Mouse (Mus musculus) testis, postnatal 10 days (tissue): ENCODE results near the gene Usp34.
"Not testable (repeated sequence)": the region's sequence is repeated elsewhere in the genome, so short reads cannot be mapped to it uniquely, and the experiment has no call there.

Experiments
- DNase-seq: peaks from one replicate; pipeline ENCODE4 v3.0.0; 2021; ENCODE audit warnings: low spot score

Gene Usp34

DNA sequence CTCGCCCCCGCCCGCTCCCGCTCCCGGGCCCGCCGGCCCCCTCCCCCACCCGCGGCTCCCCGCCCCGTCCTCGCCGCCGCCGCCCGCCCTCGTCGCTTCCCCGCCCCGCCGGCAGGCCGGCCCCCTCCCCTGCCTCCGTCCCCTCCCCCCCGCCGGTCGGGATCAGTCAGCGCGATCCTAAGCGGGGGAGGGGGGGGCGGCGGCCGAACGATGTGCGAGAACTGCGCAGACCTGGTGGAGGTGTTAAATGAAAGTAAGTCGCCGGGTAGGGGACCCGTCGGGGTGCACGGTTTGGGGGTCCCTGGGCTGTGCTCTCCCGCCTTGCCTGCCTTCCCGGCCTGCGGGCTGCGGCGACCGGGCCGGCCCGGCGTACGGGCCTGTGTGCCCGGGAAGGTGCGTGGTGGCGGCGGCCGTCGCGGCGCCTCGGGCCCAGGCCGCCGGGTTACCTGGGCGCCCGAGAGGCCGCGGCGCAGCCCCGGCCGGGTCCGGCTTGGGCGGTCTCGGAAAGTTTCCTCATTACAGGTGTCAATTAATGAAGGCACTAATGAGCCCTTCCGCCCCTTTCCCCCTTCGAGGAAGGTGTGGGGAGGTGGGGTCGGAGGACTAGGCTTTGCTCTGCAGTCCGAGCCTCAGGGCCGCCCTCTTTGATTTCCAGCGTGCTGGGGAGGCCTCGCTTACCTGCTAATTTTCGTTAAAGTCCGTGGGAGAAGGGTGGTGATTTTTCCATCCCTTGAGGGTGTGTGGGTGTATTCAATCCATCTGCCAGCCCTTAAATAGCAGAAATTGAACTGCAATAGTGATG lies at the start of gene Usp34:
Gene Usp34 (plus strand): TSS at position 132 of the 802 bp plus-strand sequence.
- peak; percentile 89 for DNase-seq

DNA sequence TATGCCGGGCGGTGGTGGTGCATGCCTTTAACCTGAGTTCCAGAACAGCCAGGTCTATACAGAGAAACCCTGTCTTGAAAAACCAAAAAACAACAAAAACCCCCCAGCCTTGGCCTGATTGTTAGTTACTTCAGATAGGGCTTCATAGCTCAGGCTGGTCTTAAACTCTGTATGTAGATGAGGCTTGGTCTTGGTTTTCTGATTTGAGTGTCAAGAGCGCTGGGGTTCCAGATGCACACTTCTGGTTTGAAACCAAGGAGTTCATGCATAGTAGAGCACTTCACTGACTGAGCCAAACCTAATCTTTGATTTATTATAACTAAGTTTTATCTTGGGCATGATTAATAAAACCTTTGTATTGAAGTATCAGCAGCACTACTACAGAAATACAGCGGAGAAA lies 47.6 kb upstream of the Usp34 start:
- no peak for DNase-seq

DNA sequence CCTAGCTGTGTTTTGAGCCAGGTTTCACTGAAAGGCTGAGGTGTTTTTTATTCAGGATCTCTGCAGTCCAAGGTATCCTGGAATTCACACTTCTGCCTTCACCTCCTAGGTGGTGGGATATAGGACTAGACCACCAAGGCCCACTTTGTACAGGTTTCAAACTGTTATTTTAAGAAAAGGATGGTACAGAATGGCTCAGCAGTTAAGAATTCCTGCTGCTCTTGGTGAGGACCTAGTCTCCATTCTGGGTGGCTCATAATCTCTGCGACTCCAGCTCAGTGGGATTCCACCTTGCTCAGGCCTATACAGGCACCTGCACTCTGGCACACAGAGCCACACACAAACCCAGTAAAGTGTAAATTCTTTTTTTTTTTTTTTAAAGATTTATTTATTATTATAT lies 47.2 kb upstream of the Usp34 start:
- DNase-seq: no peak

DNA sequence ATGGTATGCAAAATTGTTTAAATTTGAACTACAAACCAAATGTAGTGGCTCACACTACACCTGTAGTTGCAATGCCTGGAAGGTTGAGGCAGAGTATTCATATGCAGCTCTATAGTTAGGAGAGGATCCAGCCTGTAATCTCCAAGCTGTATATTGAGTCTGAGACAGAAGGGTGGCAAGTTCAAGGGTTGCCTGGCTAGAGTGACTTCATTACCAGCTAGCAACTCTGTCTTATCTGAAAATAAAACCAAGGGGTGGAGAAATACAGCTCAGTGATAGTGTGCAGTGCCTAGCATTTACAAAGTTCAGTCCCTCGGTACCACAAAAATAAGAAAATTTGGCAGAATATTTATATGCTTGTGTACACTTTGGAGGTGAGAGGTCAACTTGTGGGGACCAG lies 46.5 kb upstream of the Usp34 start:
- no peak for DNase-seq

DNA sequence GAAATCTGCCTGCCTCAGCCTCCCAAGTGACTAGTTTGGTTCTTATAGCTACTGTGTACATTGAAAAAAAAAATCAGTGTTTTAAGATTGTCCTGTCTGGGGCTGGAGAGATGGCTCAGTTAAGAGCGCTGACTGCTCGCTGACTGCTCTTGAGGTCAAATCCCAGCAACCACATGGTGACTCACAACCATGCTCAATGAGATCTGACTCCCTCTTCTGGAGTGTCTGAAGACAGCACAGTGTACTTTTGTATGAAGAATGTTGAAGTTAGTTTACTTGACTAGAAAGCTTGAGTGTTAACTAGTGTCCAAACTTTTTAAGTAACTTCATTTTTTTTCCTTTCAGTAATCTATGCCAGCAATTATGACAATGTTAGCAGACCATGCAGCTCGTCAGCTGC lies 45.2 kb upstream of the Usp34 start:
- DNase-seq: no peak

DNA sequence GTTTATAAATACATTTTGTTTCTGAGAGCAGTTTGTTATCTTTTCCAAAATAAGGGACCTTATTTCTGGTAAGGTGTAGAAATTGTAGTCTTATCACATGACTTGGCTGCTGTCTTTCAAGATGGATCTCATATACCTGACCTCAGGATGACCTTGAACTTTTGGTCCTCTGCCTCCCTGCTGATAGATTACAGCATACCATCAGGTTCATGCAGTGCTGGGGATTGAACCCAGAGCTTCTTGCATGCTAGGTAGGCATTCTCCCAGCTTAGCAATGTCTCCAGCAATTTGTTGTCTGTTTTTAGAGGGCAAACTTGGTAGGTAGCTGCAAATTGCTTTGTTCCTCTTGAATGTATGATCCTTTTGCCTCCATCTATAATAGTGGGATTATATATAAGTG lies 41.7 kb upstream of the Usp34 start:
- DNase-seq: no peak

DNA sequence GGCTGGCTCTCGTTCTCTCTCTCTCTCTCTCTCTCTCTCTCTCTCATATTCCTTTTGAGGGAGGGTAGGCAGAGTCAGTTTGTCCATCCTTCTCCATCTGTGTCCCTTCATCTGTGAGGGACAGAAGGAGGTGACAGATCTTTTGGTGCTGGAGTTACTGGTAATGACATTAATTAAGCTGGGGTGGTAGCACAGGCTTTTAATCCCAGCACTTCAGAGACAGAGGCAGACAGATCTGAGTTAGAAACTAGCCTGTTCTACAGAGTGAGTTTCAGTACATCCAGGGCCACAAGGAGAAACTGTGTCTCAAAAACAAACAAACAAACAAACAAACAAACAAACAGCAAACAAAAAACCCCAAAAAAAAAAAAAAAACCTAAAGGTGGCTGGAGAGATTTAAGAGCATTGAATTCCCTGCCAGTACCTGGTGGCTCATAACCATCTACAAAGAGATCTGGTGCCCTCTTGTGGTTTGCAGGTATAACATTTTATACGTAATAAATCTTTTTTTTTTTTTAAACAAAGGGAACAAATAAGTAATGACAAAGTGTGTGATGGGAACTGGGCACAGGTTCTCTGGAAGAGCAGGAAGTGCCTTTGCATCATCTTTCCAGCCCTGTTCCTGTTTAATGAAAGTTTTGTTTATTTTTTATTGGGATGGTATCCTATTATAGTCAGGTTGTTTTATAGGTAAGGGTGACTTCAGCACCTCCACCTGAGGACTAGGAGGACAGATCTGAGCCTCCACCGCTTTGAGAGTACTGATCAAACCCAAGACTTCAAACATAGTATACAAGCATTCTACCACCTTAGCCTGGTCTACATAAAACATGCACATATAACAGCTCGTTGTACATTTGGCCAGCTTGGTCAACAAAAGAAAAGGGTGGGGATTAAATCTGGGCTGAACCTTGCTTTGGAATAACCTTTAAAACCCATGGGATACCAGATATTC lies 34.6 kb upstream of the Usp34 start:
- no peak for DNase-seq

DNA sequence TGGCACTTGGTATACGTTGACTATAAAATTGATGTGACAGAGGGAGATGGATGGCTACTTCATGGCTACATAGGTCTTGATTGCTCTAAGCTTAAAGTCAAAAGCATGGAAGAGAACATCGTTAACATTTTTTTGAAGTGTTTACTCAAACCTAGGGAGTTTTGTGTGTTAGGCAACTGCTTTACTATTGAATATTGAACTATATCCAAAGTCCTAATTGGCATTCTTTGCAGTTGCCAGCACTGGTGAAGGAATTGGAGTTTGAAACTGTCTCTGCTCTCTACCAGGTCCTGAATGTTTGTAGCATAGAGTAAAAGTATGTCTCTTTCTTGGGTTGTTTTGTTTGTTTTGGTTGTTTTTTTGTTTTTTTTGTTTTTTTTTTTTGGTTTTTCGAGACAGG lies 30.9 kb upstream of the Usp34 start:
- no peak for DNase-seq

DNA sequence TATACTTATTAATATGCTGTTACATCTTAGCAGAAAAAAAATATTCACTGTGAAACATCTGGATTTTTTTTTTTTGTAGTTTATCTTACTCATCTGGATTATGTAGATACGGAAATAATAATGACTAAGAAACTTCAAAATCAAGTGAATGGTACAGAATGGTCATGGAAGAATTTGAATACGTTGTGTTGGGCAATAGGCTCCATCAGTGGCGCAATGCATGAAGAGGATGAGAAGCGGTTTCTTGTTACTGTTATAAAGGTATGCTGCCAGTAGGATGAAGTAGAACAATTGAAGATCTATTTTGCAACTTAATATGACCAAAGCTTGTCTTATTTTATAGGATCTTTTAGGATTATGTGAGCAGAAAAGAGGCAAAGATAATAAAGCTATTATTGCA lies 22.2 kb upstream of the Usp34 start:
- no peak for DNase-seq

DNA sequence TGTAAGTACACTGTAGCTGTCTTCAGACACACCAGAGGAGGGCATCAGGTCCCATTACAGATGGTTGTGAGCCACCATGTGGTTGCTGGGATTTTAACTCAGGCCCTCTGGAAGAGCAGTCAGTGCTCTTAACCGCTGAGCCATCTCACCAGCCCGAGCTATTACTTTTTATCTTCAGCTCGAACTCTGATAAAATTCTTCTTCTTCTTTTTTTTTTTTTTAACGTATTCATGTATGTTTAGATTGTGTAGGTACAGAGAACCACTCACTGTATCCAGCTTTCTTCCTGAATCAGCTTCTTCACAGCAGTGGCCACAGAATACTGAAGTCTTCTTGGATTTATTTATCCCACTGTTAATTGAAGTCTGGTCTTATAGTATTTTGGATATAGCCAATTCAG lies 17.8 kb upstream of the Usp34 start:
- not testable (repeated sequence) for DNase-seq

DNA sequence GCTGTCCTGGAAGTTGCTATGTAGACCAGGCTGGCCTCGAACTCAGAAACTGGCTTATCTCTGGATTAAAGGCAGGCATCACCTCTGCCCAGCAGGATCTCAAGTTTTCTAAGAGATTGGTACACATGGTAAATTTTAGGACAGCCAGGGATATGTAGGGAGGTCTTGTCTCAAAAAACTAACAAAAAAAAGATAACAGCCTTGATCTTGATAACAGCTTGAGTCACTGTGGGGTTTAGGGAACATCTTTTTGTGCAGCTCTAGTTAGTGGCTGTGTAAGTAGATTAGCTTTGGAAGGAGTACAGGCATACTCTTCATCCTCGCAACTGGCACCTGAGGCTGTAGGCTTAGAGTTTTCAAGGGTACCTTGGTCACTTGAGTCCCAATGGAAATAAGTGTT lies 9.3 kb upstream of the Usp34 start:
- DNase-seq: no peak

DNA sequence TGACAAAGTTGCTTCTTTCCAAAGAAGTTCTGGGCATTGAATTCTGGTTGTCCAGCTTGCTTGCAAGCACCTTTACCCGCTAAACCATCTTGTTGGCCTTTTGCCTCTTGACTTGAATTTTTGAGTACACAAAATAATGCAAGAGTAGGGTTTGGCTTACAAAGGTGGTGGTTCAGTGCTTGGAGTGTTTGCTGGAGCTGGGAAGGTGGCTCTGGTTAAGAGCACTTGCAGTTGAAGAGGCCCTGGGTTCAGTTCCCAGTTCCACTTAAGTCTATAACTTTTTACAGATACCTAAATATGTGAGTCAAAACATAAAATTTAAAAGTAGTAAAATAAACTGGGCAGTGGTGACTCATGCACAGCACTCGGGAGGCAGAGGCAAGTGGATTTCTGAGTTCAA lies 8.4 kb upstream of the Usp34 start:
- DNase-seq: no peak

DNA sequence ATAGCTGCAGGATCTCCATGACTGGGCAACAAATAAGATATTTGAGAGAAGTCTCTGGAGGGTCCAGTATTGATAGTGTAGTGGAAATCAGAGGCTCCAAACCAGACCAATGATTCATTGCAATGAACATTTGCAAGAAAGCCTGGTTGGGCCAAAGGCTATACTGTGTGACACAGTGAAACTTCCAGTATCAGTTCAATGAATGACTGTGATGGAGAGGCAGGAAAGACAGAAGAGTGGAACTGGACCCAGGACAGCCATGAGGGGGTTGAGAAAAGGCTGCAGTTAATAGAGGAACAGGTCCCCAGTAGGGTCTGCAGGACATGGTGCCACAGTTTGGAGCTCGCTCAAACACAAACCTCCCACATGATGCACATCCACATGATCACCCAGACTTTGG lies 6.8 kb upstream of the Usp34 start:
- DNase-seq: no peak

DNA sequence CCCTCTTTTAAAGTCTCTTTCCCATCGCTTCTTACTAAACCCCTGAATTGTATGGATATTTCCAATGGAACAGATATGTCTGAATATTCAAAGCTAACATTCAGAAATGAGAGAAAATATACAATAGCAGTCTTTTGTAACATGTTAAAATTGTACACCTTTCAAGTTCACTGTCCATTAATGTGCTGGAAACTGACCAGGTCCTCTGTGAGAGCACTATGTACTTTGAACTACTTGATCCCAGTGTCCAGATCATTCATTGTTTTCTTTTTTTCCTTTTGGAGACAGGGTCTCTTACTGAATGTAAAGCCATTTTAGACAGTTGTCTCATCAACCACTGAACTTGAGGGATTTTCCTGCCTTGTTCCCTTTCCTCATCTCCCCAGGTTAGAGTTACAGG lies 3.6 kb upstream of the Usp34 start:
- no peak for DNase-seq

DNA sequence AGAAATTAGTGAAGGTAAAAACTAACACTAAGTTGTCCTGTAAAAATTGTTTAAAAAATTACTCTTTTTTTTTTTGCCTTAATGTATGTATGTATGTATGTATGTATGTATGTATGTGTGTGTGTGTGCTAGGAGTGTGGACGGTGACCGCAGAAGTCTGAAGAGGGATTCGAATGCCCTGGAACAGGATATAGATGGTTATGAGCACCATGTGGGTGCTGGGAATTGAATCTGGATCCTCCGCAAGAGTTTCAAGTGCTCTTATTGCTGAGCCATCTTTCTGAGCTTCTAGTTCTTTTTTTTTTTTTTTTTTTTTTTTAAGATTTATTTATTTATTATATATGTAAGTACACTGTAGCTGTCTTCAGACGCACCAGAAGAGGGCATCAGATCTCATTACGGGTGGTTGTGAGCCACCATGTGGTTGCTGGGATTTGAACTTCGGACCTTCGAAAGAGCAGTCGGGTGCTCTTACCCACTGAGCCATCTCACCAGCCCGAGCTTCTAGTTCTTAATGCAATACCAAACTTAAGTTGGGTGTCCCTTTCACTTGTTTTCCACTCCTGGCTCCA lies 1.5 kb upstream of the Usp34 start:
- not testable (repeated sequence) for DNase-seq

DNA sequence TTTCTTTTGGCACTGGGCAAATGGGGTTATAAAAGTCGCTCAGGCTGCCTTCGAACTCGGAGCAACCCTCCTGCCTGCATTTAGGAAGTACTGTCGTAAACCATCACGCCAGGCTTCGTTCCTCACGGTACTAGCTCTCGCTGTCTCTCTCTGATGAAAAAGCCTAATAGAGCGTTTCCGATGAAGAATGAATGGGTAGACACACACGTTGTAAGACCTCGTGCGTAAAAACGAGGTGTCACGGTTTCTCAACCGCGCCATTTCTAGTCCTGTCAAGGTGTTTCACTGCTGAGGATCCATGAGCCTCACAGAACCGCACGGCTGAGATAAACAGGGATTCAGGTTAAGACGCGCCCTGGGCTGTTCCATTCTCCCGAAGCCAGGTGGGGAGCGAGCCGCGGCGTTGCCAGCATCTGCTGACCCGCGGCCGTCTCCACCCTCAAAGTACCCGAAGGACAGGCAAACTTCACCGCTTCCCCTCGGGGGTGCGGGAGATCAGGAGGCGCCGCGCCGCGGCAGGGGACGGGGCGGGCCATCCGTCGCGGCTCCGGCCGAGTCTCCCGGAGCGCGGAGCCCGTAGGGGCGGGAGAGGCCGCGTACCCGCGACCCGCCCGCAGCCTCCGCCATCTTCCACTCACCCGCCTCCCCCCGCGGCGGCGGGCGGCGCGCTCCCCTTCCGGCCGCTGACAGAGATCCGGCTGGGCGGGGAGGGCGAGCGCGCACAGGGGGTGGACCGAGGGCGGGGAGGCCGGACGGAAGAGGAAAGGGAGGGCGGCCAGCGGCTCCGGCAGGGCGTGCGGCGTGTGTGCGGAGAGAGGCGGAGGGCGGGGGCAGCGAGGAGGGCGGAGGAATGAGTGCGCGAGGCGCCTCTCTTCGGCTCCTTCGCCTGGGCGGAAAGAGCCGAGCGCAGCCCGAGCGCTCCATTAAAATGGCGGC lies 754 bp upstream of the Usp34 start:
- peak; percentile 97 for DNase-seq

DNA sequence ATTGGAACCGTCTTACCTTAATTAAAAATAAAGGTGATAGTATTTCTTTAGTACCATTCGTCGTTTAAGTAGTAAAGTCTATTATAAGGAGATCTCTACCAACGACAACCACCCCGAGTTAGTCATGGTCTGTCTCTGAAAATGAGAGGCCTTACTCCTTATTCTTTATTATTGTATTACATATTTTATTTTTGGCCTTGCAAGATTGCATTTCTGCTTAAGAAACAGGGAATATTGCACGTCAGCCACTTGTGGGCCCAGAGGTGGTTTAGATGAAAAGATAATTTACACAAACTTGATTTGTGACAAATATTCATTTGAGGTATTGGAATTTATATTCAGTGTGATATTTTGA lies 848 bp downstream of the Usp34 start:
- no peak for DNase-seq

DNA sequence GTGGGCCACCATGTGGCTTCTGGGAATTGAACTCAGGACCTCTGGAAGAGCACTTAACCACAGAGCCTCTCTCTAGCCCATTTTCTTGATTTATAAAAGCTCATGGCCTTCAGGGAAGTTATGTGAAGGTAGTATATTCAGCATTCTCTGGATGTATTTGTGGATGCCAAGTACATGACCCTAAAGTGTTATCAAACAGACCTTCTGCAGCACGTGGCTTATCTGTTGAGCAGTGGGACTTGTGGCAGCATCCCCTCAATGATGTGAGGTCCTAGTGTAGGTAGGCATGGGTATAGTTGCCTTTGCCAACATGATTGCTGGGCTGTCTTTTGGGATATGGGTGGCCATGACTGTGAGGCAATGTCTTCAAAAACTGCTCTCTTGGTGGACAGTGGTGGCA lies 6.8 kb downstream of the Usp34 start:
- no peak for DNase-seq

DNA sequence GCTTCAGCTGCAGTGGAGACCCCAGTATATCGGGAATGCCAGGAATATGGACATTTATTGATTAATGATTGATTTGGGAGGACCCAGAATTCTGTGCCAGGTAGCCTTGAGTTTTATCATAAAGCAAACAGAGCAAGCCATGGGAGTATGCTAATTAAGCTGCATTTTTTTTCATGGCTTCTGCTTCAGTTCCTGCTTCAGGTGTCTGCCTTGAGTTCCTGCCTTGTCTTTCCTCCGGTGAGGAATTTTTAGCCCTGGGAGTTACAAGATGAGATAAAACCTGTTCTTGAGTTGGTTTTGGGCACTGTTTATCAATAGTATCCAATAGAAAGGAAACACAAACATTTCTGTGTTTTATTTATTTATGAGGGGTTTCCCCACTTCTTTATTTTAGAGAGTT lies 22.7 kb downstream of the Usp34 start:
- no peak for DNase-seq

DNA sequence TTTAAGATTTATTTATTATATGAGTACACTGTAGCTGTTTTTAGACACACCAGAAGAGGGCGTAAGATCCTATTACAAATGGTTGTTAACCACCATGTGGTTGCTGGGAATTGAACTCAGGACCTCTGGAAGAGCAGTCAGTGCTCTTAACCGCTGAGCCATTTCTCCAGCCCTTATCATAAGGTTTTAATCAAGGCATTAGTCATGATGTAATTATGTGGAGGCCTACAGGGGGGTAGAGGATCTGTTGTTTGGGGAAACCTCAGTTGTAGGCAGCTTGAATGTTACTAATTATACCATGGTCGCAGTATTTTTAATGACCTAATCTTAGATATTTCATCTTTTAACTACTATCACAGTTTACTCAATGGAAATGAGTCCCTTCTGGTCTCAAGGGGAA lies 25.4 kb downstream of the Usp34 start:
- no peak for DNase-seq

DNA sequence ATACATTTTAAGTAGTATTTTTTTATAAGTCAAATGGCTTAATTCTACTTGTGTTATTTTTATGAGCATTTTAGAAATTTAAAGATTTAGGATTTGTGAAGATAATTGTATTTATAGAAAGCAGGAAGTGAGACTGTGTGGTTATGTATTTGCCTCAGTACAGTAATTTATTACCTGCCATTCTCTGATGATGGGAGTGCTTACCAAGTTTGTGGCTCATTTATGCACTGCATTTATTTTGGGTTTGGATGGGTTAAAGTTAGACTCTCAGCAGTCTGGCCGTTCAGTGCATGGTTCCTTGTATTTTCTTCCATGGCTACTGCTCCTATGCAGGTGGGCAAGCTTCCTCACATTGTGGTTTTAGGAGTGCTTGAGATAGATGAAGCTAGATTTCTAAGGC lies 28.5 kb downstream of the Usp34 start:
- no peak for DNase-seq

DNA sequence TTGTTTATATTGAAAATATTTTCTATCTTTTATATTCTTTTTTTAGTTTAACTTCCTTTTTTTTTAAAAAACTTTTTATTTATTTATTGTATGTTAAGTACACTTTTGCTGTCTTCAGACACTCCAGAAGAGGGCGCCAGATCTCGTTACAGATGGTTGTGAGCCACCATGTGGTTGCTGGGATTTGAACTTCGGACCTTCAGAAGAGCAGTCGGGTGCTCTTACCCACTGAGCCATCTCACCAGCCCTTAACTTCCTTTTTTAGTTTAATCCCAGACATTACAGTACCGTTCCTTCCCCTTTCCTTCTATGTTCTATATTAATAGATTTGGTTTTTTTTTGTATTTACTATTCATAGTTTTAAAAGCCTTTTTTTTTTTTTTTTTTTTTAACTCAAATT lies 50.5 kb downstream of the Usp34 start:
- DNase-seq: not testable (repeated sequence)
